Mouse (Mus musculus) CH12.LX (cell line): ENCODE data around the gene Plcb1.

ENCODE experiments used
- BHLHE40 ChIP-seq: IDR thresholded peaks from 2 replicates; pipeline ENCODE4 v1.6.1; 2011; ENCODE audit warnings: mild to moderate bottlenecking, low read depth, low read length, improper control_type of control experiment
- CTCF ChIP-seq, 2 experiments: IDR thresholded peaks in 1 of 2; conservative IDR thresholded peaks in 1 of 2; 2 replicates each; pipeline ENCODE4 v1.5.1; 2011 to 2012; ENCODE audit warnings: low read depth in 2 of 2, low read length in 2 of 2, improper control_type of control experiment in 1 of 2, inconsistent platforms in 1 of 2, mild to moderate bottlenecking in 1 of 2, moderate library complexity in 1 of 2
- E2F4 ChIP-seq: IDR thresholded peaks from 2 replicates; pipeline ENCODE4 v1.6.1; 2011; ENCODE audit warnings: low read depth, low read length, improper control_type of control experiment; ENCODE audit not compliant: insufficient replicate concordance
- ELF1 ChIP-seq: IDR thresholded peaks from 2 replicates; pipeline ENCODE4 v1.6.1; 2014; ENCODE audit warnings: low read depth, mild to moderate bottlenecking, inconsistent platforms, low read length, improper control_type of control experiment
- EP300 ChIP-seq: IDR thresholded peaks from 2 replicates; pipeline ENCODE4 v1.6.1; 2011; ENCODE audit warnings: low read length, improper control_type of control experiment
- ETS1 ChIP-seq: conservative IDR thresholded peaks from 2 replicates; pipeline ENCODE4 v1.6.1; 2012; ENCODE audit warnings: low read depth, mild to moderate bottlenecking, inconsistent platforms, low read length, improper control_type of control experiment, moderate library complexity
- HCFC1 ChIP-seq: IDR thresholded peaks from 2 replicates; pipeline ENCODE4 v1.6.1; 2012; ENCODE audit warnings: low read depth, mild to moderate bottlenecking, inconsistent platforms, low read length, improper control_type of control experiment
- MAFK ChIP-seq: IDR thresholded peaks from 2 replicates; pipeline ENCODE4 v1.6.1; 2011; ENCODE audit warnings: low read length, improper control_type of control experiment; ENCODE audit not compliant: insufficient replicate concordance
- MAX ChIP-seq: IDR thresholded peaks from 2 replicates; pipeline ENCODE4 v1.6.1; 2011; ENCODE audit warnings: low read length, improper control_type of control experiment
- MEF2A ChIP-seq: IDR thresholded peaks from 2 replicates; pipeline ENCODE4 v1.6.1; 2014; ENCODE audit warnings: low read depth, mild to moderate bottlenecking, inconsistent platforms, low read length, improper control_type of control experiment, borderline replicate concordance
- POLR2A ChIP-seq: IDR thresholded peaks from 2 replicates; pipeline ENCODE4 v1.6.1; 2011; ENCODE audit warnings: low read depth, mild to moderate bottlenecking, improper control_type of control experiment, low read length
- RAD21 ChIP-seq: IDR thresholded peaks from 2 replicates; pipeline ENCODE4 v1.6.1; 2011; ENCODE audit warnings: low read depth, mild to moderate bottlenecking, low read length, improper control_type of control experiment, moderate library complexity
- TCF12 ChIP-seq: IDR thresholded peaks from 2 replicates; pipeline ENCODE4 v1.6.1; 2014; ENCODE audit warnings: low read depth, mild to moderate bottlenecking, inconsistent platforms, low read length, improper control_type of control experiment
- ZMIZ1 ChIP-seq: IDR thresholded peaks from 2 replicates; pipeline ENCODE4 v1.6.1; 2012; ENCODE audit warnings: low read depth, mild to moderate bottlenecking, inconsistent platforms, low read length, improper control_type of control experiment

DNA sequence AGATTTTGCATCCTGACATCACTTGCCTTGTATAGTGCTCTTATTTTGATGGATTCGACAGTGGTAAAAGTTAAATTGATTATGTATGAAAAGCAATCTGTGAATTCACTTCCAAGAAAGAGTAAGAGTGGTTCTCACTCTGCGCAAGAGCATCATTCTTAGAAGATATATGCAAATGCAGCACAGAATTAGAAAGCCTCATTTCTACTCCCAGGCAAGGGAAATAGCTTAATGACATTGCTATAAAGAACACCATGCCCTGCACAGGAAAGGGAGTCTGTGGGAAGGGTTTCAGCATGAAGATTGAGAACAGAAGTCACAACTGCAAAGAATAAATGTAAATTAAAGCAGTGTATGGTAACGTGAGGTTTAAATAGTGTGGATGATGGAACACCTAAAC lies 530.1 kb downstream of the Plcb1 start:
- no peak for TF ChIP-seq E2F4
- TF ChIP-seq CTCF (conservative IDR thresholded peaks at IDR 0.05 in 1 of 2, IDR thresholded peaks at IDR 0.05 in 1 of 2; ENCODE audit: low read depth in 2 of 2, low read length in 2 of 2) = no peak
- no peak for TF ChIP-seq ZMIZ1
- TF ChIP-seq HCFC1 = no peak
- TF ChIP-seq RAD21 = no peak
- no peak for TF ChIP-seq MEF2A
- no peak for TF ChIP-seq EP300
- TF ChIP-seq BHLHE40 = no peak
- TF ChIP-seq TCF12 = no peak
- no peak for TF ChIP-seq POLR2A
- no peak for TF ChIP-seq ELF1
- TF ChIP-seq ETS1 = no peak
- no peak for TF ChIP-seq MAFK
- TF ChIP-seq MAX = no peak
